Mouse (Mus musculus): ENCODE results near the gene Mettl15. TPM values are rescaled to one million over a fixed set of nuclear protein-coding genes. Genes with fewer than 3 reads are reported as not detected.

Mettl15 gene
- total and polyA plus RNA-seq, 3 experiments, result 5.1 to 11.5 (median 5.6) TPM

DNA sequence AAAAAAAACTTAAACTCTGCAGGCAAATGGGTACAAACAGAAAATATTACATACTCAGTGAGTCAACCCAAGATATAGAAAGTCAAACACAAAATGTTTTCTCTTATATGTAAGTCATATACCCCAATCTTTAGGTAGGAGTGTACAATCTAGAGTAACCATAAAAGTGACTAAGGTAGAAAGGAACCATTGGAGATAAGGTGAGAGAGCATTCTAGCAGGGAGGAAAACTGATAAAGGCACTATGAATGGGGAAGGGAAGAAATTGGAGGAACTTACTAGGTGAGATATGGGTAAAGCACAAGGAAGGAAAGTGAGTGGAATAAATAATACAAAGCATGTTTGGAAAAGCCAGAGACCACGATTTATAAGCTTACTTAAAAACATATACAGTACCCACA lies 122.0 kb downstream of the Mettl15 start:
- dilution Hi-C loops (cut with MboI; ENCODE audit: extremely low pct_ligation_motif_present, extremely low pct_unique_long_range_greater_than_20kb, low sequenced_read_pairs), result no loop called here

DNA sequence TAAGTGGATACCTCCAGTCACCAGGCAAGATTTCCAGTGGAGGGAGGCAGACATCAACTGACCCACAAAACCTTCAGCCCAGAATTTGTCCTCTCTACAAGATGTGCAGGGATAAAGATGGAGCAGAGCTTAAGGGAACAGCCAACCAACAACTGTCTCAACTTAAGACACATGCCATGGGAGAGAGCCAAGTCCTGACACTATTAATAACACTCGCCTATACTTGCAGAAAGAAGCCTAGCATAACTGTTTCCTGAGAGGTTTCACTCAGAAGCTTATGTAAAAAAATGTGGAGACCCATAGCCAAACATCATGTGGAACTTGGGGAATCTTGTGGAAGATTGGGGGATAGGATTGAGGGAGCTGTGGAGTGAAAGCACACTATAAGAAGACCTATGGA lies 124.4 kb downstream of the Mettl15 start:
- dilution Hi-C loops (cut with MboI; ENCODE audit: extremely low pct_ligation_motif_present, extremely low pct_unique_long_range_greater_than_20kb, low sequenced_read_pairs), result no loop called here
- no peak for TF ChIP-seq POLR2A (IDR thresholded peaks at IDR 0.05; ENCODE audit: low read depth, low read length)
- TF ChIP-seq MXI1 (IDR thresholded peaks at IDR 0.05; ENCODE audit: low read depth, low read length), result no peak
- TF ChIP-seq ETS1 (conservative IDR thresholded peaks at IDR 0.05; ENCODE audit: low read depth, low read length), result no peak
- Histone ChIP-seq H3K27me3 (replicated peaks) (no peaks in the 10 kb centered on the region), H3K4me1 (ENCODE audit: control insufficient read depth in 1 of 2, insufficient read depth in 2 of 2) (no peaks in the 10 kb centered on the region), H3K4me3 (replicated peaks in 1 of 3; ENCODE audit: low read depth in 2 of 3, low read length in 2 of 3, poor library complexity in 1 of 3) (no peak overlapping the region), H3K36me3 (replicated peaks in 1 of 2; ENCODE audit: control insufficient read depth in 1 of 2, insufficient read depth in 1 of 2, low read length in 1 of 2) (no peaks in the 10 kb centered on the region), H3K4me2 (ENCODE audit: insufficient read depth, low read depth, poor library complexity, severe bottlenecking) (no peak overlapping the region), H3K9me3 (replicated peaks; ENCODE audit: low read length) (no peaks in the 10 kb centered on the region), H3K79me2 (replicated peaks; ENCODE audit: control insufficient read depth, extremely low read depth, insufficient read depth, poor library complexity, severe bottlenecking) (no peaks in the 10 kb centered on the region), H3K9ac (ENCODE audit: insufficient read depth, low read depth) (no peak overlapping the region), H3K27ac (ENCODE audit: insufficient read depth, low read depth) (no peak overlapping the region)
- no peak for DNase-seq (ENCODE audit: extremely low read depth)
- in situ Hi-C loops (cut with MboI; ENCODE audit: low pct_ligation_motif_present, low pct_unique_long_range_greater_than_20kb, low sequenced_read_pairs), result no loop called here

More for the DNA sequence above, 122.0 kb downstream of the Mettl15 start:
- no peak for TF ChIP-seq ZC3H11A (IDR thresholded peaks at IDR 0.05; ENCODE audit: low read depth, low read length)
- no peak for TF ChIP-seq JUN (IDR thresholded peaks at IDR 0.05; ENCODE audit: insufficient read depth, low read depth, low read length)
- TF ChIP-seq RAD21 (IDR thresholded peaks at IDR 0.05; ENCODE audit: low read depth, low read length), result no peak
- TF ChIP-seq NRF1 (IDR thresholded peaks at IDR 0.05; ENCODE audit: low read depth, low read length), result no peak
- TF ChIP-seq TCF12 (IDR thresholded peaks at IDR 0.05; ENCODE audit: low read depth, low read length), result no peak
- no peak for TF ChIP-seq RCOR1 (conservative IDR thresholded peaks at IDR 0.05; ENCODE audit: low read depth, low read length)
- no peak for TF ChIP-seq SMC3 (IDR thresholded peaks at IDR 0.05; ENCODE audit: low read depth, low read length)
- TF ChIP-seq CTCF (conservative IDR thresholded peaks at IDR 0.05 in 1 of 2, IDR thresholded peaks at IDR 0.05 in 1 of 2; ENCODE audit: low read depth in 2 of 2, low read length in 2 of 2), result no peak
- TF ChIP-seq MEF2A (IDR thresholded peaks at IDR 0.05; ENCODE audit: borderline replicate concordance, low read depth, low read length), result no peak
- TF ChIP-seq ZKSCAN1 (IDR thresholded peaks at IDR 0.05; ENCODE audit: borderline replicate concordance, low read depth, low read length), result no peak
- in situ Hi-C loops (cut with MboI; ENCODE audit: low pct_ligation_motif_present, low pct_unique_long_range_greater_than_20kb, low sequenced_read_pairs), result no loop called here
- no peaks in the 10 kb centered on the region for H3K79me2 ChIP-seq (replicated peaks; ENCODE audit: control insufficient read depth, extremely low read depth, insufficient read depth, poor library complexity, severe bottlenecking)
- no peaks in the 10 kb centered on the region for H3K27me3 ChIP-seq (replicated peaks)
- H3K36me3 ChIP-seq (replicated peaks in 1 of 2; ENCODE audit: control insufficient read depth in 1 of 2, insufficient read depth in 1 of 2, low read length in 1 of 2), result no peaks in the 10 kb centered on the region
- H3K9ac ChIP-seq (ENCODE audit: insufficient read depth, low read depth), result no peak overlapping the region
- no peak overlapping the region for H3K4me2 ChIP-seq (ENCODE audit: insufficient read depth, low read depth, poor library complexity, severe bottlenecking)
- no peak for DNase-seq (ENCODE audit: extremely low read depth)
- H3K4me1 ChIP-seq (ENCODE audit: control insufficient read depth in 1 of 2, insufficient read depth in 2 of 2), result no peaks in the 10 kb centered on the region
- no peak overlapping the region for H3K4me3 ChIP-seq (replicated peaks in 1 of 3; ENCODE audit: low read depth in 2 of 3, low read length in 2 of 3, poor library complexity in 1 of 3)
- H3K9me3 ChIP-seq (replicated peaks; ENCODE audit: low read length), result no peaks in the 10 kb centered on the region
- no peak overlapping the region for H3K27ac ChIP-seq (ENCODE audit: insufficient read depth, low read depth)

DNA sequence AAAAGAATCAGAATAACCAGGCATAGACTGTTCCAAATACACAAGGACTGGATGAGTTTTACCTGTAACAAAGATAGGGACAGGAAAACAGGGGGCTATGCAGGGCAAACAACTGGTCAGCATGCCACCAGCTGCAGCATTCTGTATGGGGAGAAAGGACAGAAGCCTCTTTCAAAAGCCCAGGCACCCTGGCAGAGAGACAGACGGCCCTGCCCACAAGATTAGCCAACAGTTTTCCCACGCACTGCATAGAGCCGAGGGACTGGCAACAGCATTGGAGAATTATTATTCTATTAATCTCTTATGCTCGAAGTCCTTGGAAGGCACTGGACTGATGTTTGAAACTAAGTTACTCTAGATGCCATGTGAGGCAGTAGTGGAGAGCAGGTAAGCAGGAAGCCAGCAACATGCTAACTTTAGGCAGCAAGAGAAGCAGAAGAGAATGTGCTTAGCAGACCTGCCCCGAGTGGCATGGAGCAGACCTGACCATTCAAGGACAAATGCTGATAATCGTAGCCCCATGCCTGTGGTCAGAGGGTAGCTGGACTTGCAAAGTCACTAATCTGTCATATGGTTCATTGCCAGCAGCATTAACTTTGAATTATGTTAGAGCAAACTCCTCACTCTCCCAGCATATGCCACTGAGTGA lies 127.0 kb downstream of the Mettl15 start:
- Histone ChIP-seq H3K9me3 (replicated peaks; ENCODE audit: low read length) (no peaks in the 10 kb centered on the region), H3K4me3 (replicated peaks in 1 of 3; ENCODE audit: low read depth in 2 of 3, low read length in 2 of 3, poor library complexity in 1 of 3) (no peak overlapping the region), H3K36me3 (replicated peaks in 1 of 2; ENCODE audit: control insufficient read depth in 1 of 2, insufficient read depth in 1 of 2, low read length in 1 of 2) (no peaks in the 10 kb centered on the region), H3K4me2 (ENCODE audit: insufficient read depth, low read depth, poor library complexity, severe bottlenecking) (no peak overlapping the region), H3K9ac (ENCODE audit: insufficient read depth, low read depth) (no peak overlapping the region), H3K27me3 (replicated peaks) (no peaks in the 10 kb centered on the region), H3K79me2 (replicated peaks; ENCODE audit: control insufficient read depth, extremely low read depth, insufficient read depth, poor library complexity, severe bottlenecking) (no peaks in the 10 kb centered on the region), H3K4me1 (ENCODE audit: control insufficient read depth in 1 of 2, insufficient read depth in 2 of 2) (no peaks in the 10 kb centered on the region), H3K27ac (ENCODE audit: insufficient read depth, low read depth) (no peak overlapping the region)
- no peak for DNase-seq (ENCODE audit: extremely low read depth)
- no peak for TF ChIP-seq MXI1 (IDR thresholded peaks at IDR 0.05; ENCODE audit: low read depth, low read length)
- no peak for TF ChIP-seq ETS1 (conservative IDR thresholded peaks at IDR 0.05; ENCODE audit: low read depth, low read length)
- no peak for TF ChIP-seq SMC3 (IDR thresholded peaks at IDR 0.05; ENCODE audit: low read depth, low read length)
- no peak for TF ChIP-seq USF2 (conservative IDR thresholded peaks at IDR 0.05; ENCODE audit: low read depth, low read length)
- TF ChIP-seq USF1 (IDR thresholded peaks at IDR 0.05; ENCODE audit: low read depth, low read length), result no peak
- no peak for TF ChIP-seq GABPA (IDR thresholded peaks at IDR 0.05; ENCODE audit: insufficient replicate concordance, low read depth, low read length)
- TF ChIP-seq NRF1 (IDR thresholded peaks at IDR 0.05; ENCODE audit: low read depth, low read length), result no peak
- no peak for TF ChIP-seq ZKSCAN1 (IDR thresholded peaks at IDR 0.05; ENCODE audit: borderline replicate concordance, low read depth, low read length)
- TF ChIP-seq ELF1 (IDR thresholded peaks at IDR 0.05; ENCODE audit: low read depth, low read length), result no peak
- TF ChIP-seq RAD21 (IDR thresholded peaks at IDR 0.05; ENCODE audit: low read depth, low read length), result no peak
- TF ChIP-seq JUN (IDR thresholded peaks at IDR 0.05; ENCODE audit: insufficient read depth, low read depth, low read length), result no peak
- TF ChIP-seq CHD2 (IDR thresholded peaks at IDR 0.05; ENCODE audit: low read length), result no peak
- no peak for TF ChIP-seq IRF4 (IDR thresholded peaks at IDR 0.05; ENCODE audit: low read depth, low read length)
- TF ChIP-seq JUND (conservative IDR thresholded peaks at IDR 0.05; ENCODE audit: low read depth, low read length), result no peak
- TF ChIP-seq MAFK (IDR thresholded peaks at IDR 0.05; ENCODE audit: insufficient replicate concordance, low read length), result no peak
- TF ChIP-seq KAT2A (IDR thresholded peaks at IDR 0.05; ENCODE audit: insufficient replicate concordance, low read length), result no peak
- in situ Hi-C loops (cut with MboI; ENCODE audit: low pct_ligation_motif_present, low pct_unique_long_range_greater_than_20kb, low sequenced_read_pairs), result no loop called here
- dilution Hi-C loops (cut with MboI; ENCODE audit: extremely low pct_ligation_motif_present, extremely low pct_unique_long_range_greater_than_20kb, low sequenced_read_pairs), result no loop called here

All from CH12.LX (cell line).